Mouse (Mus musculus) heart, adult 8-10 months (tissue): ENCODE measurements around the gene Jph4. TPM values are rescaled to one million over a fixed set of nuclear protein-coding genes. Genes with fewer than 3 reads are reported as not detected.

Source experiments
- DNase-seq: peaks from one replicate; pipeline ENCODE4 v3.0.0; 2022; ENCODE audit warnings: low spot score
- total RNA-seq, 4 experiments: library from RNA; stranded (reverse); gene quantifications; 2 replicates each; pipeline ENCODE4 v1.2.4; 2022

The Jph4 gene
- total RNA-seq: under 1 TPM in 3 of 4 experiments, not detected in 1; 0.09 to 0.17 (median 0.09) TPM

DNA sequence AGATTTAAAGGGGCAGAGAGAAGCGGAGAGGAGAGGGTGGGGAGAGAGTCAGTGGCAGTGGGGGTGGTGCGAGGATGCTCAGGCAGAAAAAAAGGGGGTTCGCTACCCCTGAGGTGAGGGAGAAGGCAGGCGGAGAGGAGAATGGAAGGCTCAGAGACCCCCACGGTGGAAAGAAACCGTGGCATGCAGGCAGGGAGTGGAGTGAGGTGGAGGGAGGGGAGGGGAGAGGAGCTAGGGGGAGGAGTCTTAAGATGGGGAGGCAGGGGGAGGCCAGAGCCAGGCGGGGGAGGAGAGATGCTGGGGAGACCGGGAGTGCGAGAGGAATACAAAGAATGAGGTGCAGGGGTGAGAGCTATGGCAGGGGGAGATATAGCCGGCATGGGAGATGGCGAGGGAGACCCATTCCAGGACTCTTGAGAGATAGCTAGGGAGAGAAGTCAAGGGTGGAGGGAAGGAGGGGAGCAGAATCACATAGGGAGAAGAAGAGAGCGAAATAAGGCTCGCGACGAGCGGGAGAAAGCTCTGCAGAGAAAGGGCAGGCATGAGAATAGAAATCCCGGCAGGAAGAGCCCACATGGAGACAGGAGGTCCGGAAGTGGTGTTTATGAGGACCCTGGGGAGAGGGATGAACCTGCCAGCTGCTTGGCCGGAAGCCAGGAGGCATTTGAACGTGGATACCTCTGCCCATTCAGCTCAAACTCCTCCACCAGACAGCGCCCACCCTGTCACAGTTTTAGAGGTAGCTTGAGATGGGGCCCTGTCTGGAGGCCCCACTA lies at the start of gene Jph4:
Gene Jph4 (minus strand): TSS at position 511 of the 776 bp plus-strand sequence.
- DNase-seq: no peak

DNA sequence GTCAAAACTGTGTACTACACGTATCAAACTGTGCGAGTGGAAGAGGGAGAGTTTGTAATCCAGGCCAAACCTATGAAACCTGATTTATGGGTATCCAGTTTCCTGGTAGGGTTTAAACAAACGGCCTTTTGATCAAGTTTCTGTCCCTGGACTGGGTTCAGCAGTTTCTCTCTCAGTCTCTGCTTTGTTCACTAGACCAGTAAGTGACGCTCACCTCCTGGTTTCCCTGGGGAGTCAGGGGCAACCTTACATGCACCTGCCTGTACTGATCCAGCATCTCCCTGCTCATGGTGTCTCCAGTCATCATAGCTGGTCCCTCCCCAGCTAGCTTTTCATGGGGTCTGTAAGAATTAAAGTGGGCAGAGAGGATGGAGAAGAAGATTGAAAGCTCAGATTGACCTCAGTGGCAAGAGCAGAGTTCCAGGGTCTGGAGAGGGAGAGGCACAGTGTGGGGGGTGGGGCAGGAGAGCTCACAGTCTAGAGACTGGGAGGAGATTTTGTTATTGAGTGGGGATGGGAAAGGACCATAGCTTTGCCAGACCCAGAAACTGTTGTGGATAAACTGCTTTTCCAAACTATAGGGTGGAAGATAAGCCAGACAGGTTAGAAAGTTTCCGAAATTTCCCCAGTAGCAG lies 47.6 kb upstream of the Jph4 start:
- no peak for DNase-seq

DNA sequence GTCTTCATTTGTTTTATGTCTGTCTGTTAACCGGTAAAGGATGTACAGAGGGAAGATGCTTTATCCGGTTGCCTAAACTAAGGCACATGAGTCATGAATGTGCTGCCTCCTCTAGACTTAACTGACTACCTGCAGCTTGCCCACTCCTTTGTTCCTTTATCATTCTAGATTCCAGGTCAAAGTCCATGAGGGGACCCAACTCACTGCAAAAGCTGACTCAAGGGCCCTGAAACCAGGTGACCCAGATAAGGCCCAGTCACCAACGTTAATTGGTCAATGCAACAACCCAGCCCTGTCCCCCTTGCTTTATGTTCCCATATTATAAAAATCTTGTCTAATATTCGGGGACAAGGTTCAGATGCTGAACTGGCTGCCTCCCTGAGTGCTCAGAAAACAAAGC lies 45.4 kb upstream of the Jph4 start:
- DNase-seq: no peak

DNA sequence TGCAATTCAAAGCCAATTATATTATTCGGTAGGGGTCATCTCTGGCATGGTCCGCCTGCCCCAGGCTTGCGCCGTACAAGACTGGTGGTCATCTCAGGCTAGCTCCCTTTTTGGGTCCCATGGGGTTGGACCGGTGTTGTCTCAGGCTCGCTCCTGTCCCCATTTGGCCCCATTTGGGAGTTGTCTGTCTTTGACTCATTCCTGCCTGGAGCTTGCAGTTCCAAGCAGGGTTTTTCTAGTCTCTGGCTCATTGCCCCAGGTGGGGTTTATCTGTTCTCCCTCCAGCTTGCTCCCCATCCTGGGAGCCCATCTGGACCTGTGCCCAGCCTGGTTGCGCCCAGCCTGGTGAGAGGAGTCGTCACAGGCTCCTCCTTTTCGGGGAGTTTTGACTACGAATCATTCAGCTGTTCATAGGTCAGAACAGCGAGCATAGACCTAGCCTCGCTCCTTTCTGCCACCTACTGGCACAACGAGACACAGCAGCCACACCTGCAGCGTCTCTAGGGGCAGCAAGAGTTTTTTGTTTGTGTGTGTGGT lies 44.4 kb upstream of the Jph4 start:
- peak; percentile 57 for DNase-seq

GRCm38 (mm10) chr14:55160251-55161071 lies 43.7 kb upstream of the Jph4 start:
- no peak for DNase-seq

GRCm38 (mm10) chr14:55157322-55158065 lies 40.8 kb upstream of the Jph4 start:
- no peak for DNase-seq

DNA sequence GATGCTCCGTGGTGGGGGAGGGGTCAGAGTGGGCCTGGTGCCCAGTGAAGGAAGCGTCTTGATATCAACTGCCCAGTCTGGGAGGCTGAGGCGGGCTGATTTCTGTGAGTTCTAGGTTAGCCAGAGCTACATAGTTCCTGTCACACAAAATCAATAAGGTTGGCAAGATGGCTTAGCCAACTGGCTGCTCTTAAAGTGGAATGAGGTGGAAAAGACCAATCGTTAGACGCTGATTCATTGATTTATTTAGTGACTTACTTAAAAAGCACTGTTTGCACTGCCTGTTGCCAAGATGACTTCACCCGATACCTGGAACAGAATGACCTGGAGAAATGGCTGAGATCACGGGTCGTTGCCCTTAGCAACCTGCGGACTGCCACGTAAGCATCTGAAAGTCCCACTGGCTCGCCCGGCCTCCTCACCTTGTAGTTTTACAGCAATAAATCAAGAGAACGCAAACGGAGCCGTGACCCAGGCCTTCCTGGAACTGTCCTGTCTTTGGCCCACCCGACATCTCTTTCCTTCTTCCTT lies 36.3 kb upstream of the Jph4 start:
- no peak for DNase-seq

GRCm38 (mm10) chr14:55152174-55152573 lies 35.4 kb upstream of the Jph4 start:
- DNase-seq: no peak

GRCm38 (mm10) chr14:55150985-55151384 lies 34.2 kb upstream of the Jph4 start:
- DNase-seq: no peak

DNA sequence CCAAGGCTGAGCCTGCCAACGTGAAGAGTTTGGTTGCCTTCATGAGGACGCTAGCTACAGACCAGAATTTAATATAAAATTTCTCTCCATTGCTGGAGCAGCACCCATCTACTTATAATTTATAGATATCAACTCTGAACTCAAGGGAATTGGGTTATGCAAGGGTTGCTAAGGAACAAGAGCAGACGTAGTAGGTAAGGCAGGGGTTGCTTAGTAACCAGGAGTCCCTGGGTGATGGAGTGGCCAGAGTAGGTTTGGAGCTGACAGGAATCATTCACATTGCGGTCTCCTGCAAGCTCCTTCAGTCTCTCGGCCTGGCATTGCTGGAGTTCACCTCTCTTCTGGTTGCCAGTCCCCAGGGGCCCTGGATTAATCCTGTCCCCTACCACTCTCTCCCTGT lies 32.3 kb upstream of the Jph4 start:
- no peak for DNase-seq

- peak; percentile 46 for DNase-seq
Measured at GRCm38 (mm10) chr14:55148363-55148915, 31.7 kb upstream of the Jph4 start.

- DNase-seq: peak; percentile 53
Measured at GRCm38 (mm10) chr14:55146829-55147401, 30.2 kb upstream of the Jph4 start.

DNA sequence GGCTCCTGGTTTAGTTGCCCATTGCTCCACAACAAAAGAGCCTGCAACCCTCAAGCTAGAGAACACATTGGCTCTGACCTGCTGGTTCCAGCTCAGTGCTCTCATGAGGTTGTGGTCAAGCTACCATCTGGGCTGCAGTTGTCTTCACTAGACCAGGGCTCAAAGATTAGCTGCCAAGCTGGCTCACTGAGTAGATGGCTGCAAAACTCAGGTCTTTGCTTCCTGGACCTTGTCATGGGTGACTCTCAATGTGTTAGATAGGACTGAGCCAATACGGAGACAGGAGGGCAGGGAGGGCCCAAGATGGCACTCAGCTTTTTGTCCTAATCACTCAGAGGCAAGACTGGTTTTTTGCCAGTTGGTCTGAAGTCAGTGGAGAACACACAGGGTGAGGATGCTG lies 29.6 kb upstream of the Jph4 start:
- no peak for DNase-seq

DNA sequence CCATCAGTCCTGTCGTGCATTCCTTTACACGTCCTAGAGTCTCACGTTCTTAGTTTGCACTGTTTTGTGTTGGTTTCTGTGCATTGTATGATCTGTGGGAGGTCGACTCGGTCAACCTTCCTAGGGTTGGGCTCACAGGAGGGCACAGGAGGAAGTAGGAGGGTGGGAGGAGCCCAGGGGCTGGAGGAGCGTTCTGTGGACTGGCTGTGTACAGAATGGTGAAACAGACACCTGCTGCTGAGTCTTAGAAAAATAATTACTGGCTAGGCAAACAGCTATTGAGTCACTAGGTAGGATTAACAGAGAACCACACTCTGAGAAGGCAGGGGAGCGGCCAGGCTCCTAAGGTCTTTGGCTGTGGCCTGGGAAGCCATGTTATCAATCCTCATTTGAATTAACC lies 22.6 kb upstream of the Jph4 start:
- DNase-seq: no peak

GRCm38 (mm10) chr14:55135676-55136075 lies 18.9 kb upstream of the Jph4 start:
- no peak for DNase-seq

DNA sequence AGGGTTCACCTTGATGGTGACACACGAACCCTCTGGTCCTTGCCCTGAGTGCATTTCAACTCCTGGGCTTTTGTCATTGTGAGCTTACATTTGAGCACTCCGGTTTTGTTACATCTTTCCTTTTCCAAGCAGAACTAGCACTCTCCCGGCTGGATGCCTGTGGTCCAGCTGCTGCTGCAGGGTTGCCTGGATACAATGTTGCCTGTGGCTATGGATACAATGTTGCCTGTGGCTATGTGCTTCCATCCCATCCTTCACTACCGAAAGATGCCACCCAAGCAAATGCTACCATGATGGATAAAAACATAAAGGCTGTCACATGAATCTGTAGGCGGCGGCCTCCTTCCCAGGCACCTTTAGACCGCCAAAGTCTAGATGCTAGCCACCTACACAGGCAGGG lies 9.8 kb upstream of the Jph4 start:
- no peak for DNase-seq

- no peak for DNase-seq
Measured at GRCm38 (mm10) chr14:55125711-55126110, 9.0 kb upstream of the Jph4 start.

DNA sequence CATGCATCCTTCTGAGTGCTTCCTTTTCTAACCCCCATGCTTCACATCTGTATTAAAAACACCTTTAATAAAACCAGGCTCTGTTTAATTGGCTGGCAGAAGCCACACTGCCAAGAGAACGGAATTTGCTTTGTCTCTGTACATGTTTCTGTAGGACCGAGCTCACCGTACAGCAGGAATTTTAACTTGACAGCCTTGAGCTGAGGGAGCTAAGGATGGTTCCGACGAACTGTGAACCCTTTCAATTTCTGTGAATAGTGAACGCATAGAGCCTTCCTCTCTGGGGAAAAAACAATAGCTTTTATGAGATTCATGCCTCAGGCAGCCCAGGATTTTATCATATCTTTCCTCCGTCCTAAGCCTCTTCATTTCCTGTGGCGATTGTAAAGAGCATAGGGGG lies 5.6 kb upstream of the Jph4 start:
- no peak for DNase-seq

- peak; percentile 63 for DNase-seq
Measured at GRCm38 (mm10) chr14:55121947-55122346, 5.2 kb upstream of the Jph4 start.

DNA sequence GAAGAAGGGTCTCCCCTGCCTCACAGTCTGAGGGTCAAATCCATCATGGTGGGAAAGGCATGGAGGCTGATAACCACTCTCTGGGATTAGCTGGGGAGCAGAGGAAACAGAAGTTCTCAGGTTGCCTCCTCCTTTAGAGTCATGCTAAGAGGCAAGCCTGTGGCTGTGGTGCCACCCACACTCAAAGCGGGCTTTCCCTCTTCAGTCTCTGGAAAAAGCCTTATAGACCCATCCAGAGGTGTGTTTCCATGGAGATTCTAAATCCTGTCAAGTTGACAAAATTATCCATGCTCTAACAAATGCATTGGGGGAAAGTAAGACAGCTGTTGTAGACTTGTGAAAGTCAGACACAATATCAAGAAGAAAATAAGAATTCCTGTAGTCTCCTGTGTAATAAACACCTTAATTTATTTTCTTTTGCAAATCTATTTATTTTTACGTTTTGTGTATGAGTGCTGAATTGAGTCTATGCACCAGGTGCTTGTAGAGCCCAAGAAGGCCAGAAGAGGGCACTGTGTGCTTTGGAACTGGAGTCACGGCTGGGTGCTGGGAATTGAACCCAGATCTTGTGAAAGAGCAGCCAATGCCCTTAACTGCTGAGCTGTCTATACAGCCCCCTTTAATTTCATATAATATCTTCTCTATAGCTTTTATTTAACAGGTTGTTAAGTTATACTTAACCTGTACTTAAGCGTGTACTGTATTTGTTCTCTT lies 2.8 kb upstream of the Jph4 start:
- no peak for DNase-seq
